Mouse (Mus musculus): Measurements from ENCODE around the gene Olfr986.

DNA sequence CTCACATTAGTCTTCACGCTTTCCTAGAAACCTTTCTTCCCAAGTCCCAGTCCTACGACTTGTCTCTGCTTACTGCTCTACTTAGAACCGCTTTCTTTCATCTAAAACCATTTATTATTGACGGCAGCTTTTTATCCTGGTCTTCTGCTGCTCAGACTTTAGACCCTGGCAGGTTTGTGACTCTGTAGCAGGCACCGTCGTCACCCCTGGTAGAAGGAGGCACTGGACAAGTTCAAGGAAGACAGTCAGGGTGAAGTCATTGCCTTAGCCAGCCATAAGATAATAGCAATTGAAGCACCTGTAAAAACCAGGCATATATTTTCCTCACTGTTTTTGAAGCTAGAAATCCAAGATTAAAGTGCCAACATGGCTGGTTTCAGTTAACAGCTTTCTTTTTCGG lies 54.5 kb downstream of the Olfr986 start:
- TF ChIP-seq CTCF (IDR thresholded peaks at IDR 0.05; ENCODE audit: low read depth, low read length) (no peak), TAL1 (conservative IDR thresholded peaks at IDR 0.05; ENCODE audit: low read depth, low read length) (no peak), POLR2AphosphoS5 (IDR thresholded peaks at IDR 0.05; ENCODE audit: insufficient replicate concordance, low read depth, low read length) (no peak), GATA1 (IDR thresholded peaks at IDR 0.05; ENCODE audit: borderline replicate concordance, low read length) (no peak), GATA2 (IDR thresholded peaks at IDR 0.05; ENCODE audit: borderline replicate concordance, low read depth, low read length) (no peak)
